Mouse (Mus musculus): Measurements from ENCODE around the gene Polr1c.

Polr1c gene

DNA sequence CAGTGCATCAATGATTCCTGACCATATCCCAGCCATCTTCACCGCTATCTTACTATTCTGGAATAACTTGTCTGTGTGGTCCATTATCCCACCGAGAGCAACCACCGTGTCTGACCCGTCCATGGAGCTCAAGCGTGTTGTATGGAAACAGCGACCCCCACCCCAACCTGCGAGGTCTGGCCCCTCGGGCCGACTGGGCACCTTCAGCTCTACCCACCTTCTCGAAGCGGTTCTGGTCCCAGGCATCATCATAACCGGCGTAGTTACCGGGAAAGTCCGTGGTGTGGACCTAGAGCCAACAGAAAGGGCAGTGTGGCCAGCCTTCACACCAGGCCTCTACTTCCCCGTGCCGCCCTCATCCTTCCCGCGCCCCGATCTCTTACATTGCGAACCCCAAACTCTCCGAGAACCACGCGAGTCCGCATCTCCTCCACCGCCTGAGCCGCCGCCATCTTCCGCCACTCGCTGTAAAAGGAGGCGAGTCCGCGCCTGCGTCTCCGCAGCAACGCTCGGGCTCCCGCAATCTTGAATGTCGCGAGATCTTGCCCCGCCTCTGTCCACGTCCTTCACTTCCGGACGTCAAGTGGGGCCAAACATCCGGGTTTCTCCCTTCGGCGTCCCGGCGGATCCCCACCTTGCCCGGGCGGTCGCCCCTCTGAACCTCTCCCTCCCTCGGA is at the start of gene Polr1c, which contains the start of gene Yipf3:
TSS of gene Polr1c (minus strand) at position 543 of the 677 bp plus-strand sequence.
TSS of gene Yipf3 (plus strand) at position 569 of the 677 bp plus-strand sequence.
- peak; percentile 97 for DNase-seq (ENCODE audit: low spot score in 2 of 2)

DNA sequence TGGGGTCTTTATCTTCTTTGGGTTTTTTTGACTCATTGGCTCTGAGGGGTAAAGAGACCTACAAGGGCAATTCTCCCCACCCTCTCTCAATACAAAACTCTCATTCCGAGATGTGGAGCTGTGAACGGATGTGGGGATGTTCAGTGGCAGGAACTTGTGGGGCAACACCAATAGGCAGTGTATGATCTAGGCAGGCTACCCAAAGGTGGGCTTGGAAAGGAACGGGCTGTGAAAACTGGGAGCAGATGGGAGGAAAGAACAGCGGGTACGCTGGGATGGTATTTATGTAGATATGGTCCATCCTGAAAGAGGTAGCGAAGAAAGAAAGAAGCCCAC is 49.1 kb upstream of the Polr1c start:
- no peak for DNase-seq (ENCODE audit: low spot score in 2 of 2)

DNA sequence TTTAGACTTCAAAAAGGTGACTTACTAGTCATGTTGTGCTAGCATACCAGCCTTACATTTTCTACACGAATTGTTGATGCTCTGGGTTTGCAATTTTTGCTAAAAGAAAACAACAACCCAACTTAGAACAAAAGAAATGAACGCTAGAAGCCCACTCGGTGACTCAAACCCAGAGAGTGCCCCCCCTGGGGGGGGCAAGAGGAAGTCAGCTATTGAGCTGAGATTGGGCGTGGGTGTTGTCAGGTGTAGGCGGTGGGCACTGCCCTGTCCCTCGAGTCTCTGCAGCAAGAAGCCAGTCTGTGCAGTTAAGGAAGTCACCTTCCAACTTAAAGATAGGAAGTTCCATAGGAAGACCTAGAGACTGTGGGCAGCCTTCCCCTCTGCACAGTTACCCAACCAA is 48.7 kb upstream of the Polr1c start:
- DNase-seq (ENCODE audit: low spot score in 2 of 2) = no peak

DNA sequence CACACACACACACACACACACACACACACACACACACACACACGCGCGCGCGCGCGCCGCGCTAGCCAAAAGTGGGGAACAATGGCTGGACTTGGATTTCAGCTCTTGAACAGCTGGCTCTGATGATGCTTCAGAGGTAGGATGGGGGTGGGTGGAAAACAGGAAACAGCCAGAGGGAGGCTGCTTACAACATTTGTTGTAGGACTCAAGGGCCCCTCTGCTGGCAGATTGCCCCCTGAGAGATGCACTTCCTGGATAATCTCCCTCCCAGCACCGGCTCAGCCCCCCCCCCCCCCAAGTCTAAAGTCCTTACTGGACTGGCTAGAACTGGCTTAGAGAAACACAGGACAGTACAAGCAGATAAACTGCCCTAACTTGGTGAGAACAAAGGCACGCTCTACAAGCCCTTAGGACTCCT is 39.8 kb upstream of the Polr1c start:
- DNase-seq (ENCODE audit: low spot score in 2 of 2) = no peak

DNA sequence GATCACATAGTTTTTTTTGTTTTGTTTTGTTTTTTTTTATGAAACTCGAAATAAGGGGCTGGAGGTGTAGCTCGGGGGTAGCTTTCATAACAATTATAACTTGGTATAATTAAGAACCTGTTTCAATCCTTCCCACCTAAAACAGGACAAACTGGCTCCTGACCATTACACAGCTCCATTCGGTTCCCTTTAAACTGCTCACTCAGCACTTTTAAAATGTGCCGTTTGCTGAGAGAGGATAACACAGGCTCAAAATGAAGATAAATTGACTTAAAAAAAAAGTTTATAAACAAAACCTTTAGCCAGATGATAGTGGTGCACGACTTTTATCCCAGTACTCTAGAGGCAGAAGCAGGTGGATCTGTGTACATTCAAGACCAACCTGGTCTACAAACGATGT is 37.6 kb upstream of the Polr1c start:
- no peak for DNase-seq (ENCODE audit: low spot score in 2 of 2)

DNA sequence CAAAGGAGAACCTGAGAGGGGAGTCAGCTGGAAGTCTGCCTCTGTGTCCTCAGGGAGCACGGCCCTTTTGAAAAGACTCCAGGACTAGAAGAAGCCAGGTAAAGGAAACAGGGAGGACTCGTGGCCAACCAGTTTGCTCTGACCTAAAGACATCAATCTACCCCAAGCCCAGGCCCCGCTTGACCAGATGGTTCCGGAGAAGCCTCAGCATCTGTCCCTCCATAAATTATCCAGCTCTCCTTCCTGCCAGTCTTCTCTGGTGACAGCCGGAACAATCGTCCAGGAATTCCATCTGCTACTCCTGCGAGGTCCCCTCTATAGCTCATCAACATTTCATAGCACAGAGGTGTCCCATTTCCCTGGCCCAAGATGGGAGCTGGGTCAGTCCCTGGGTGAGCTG is 36.8 kb upstream of the Polr1c start:
- no peak for DNase-seq (ENCODE audit: low spot score in 2 of 2)

DNA sequence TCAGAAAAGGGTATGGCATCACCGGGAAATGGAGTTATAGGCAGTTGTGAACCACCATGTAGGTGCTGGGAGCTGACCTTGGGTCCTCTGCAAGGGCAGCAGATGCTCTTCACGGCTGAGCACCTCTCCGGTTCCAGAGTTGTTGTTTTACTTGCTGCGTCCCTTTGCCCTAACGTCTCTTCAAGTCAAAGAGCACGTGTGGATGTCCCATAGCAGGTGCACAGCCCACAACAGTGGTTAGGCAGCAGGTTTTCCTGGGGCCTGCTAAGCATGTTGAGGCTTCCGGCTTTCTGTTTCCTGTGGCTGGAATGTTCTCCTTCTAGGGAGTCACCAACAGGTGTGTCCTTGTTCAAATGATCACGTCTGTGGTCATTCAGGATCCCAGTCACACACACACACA is 36.1 kb upstream of the Polr1c start:
- no peak for DNase-seq (ENCODE audit: low spot score in 2 of 2)

DNA sequence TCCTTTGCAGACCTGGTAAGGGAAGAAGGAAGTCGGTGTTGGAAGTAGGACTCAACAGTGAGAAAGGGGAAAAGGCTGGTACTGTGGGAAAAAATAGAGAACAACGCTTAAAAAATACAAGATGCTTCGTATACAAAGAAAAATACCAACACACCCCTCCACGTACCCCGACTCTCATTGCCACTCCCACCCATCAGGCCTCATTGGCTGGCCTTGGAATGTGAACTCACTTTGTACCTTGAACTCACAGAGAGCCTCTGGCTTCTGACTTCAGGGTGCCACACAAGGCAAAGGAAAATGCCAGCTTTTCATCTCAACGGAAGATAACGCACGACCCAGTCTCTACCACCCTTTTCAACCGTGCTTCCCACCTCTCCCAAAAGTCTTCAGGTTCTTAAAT is 35.3 kb upstream of the Polr1c start:
- no peak for DNase-seq (ENCODE audit: low spot score in 2 of 2)

DNA sequence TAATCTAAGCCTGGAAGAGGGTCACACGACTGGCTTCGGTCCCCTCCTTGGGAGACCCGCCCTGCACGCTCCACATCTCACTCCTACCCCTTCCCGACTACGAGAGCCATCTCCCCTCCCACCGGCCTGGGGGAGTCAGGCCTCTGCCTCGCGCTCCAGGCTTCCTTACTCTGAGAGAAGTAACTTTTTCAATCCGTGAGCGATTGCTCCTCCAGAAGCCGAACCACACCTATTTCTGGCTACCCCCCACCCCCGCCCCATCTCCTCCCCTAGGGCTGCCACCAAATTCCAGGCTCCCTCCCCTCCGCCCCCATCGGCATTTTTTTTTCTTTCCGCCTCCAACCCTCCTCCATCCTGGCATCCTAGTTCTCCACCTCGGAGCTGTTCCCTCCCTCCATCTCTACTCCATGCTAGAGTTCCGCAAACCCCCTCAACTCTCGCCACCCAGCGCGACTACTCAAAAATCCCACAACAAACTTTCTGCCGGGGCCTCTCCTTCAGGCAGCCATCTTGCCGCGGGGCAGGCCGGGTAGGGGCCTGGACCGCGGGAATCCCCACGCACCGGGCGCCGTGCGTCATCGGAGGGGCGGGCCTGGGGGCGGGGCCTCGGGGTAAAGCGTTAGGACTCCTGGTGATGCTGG is 34.7 kb upstream of the Polr1c start, which contains the start of gene Tjap1:
TSS of gene Tjap1 (minus strand) at position 544 of the 641 bp plus-strand sequence.
- peak; percentile 91 for DNase-seq (ENCODE audit: low spot score in 2 of 2)

DNA sequence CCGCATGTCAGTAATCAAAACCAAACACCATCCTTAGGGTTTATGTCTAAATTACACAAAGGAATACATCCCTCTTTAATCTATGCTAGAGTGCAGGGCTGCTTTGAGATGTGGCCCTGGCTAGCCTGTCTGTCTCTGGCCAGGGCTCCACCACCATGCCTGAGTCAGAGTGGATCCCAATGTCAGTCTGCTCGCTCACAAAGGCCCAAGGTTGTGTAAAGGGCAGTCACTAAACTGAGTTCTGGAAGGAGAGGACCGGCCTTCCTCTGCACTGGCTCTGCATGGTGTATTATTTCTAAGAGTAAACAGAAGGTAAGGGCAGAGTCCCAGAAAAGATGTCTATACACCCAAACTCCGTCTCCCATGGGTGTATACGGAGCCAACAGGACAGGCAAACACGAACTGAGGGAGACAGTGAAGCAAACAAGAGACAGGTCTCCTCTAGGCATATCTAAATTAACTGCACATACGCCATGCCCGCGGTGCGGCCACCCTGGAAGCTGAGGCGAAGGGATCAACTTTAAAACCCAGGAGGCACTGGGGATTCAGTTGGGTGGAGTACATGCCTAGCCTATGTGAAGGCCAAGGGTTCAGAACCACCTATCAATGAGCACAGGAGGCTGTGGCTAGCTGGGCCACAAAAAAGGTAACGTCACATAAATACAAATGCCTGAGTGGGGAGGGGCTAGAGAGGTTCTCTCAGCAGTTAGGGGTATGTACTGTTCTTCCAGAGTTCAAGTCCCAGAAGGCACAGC is 30.3 kb upstream of the Polr1c start:
- no peak for DNase-seq (ENCODE audit: low spot score in 2 of 2)

DNA sequence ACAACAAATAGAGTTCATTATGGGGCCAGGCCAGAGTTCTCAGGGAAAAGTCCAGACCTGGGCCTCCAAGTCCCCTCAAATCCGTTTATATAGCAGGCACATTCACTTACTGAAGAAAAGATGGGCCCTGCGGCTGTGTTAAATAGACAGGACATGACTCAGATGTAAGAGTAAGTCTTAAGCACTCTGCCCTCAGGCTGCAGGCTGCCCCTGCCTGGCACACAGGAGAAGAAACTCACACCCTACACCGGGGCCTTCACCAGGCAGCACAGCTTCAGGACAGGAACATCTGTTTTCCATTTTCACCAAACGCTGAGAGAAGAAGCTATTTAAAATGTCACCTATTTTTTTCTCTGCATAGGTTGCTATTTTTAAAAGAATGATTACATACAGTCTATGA is 29.7 kb upstream of the Polr1c start:
- DNase-seq (ENCODE audit: low spot score in 2 of 2) = no peak

DNA sequence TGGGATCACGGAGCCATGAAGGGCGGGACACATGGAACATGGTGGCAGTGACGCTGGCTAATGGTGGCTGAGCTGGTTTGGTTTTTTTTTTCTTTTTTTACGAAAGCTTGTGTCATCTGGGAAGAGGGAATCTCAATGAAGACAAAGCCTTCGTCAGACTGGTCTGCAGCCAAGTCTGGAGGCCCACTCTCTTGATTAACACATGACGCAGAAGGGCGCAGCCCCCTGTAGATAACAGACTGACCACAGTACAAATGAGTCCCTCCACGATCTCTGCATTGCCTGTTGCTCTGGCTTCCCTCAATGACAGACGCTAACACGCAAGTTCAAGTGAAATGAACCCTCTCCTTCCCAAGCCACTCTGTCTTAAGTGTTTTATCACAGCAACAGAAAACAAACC is 27.7 kb upstream of the Polr1c start:
- peak in 1 of 2 experiments; percentile 14 for DNase-seq (ENCODE audit: low spot score in 2 of 2)

DNA sequence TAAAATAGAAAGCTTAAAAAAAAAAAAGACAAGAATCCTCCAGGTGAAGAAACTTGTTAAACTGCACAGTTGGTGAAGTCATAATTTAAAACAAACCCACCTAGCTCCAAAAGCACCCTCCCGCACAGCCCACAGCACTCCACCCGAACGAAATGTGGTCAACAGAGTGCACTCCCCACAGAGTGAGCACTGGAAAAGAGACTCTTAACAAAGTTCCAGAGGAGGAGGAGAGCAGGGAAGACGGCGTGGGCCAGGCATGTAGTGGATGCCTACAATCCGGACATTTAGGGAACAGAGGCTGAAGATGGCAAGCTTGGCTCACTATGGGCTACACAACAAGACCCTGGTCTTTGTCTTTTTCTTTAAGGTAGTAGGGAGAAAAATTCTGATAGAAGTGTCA is 27.2 kb upstream of the Polr1c start:
- peak in 1 of 2 experiments; percentile 16 for DNase-seq (ENCODE audit: low spot score in 2 of 2)

DNA sequence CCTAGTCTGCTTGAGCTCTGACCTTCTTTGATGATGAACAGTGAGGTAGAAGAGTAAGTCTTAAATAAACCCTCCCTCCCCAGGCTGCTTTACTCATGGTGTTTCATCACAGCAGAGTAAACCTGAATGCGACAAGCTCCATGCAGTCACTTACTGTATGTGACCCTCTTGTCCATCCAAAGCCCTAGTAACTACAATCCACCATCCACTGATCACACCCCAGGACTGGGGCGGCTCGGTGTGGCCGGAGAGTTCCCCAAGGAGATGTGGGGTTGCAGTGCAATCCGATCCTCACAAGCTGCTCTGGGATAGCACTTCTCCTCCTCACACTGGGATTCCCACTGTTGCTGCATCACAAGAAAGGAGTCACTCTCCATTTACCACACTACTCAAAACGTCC is 26.6 kb upstream of the Polr1c start:
- peak in 1 of 2 experiments; percentile 15 for DNase-seq (ENCODE audit: low spot score in 2 of 2)

DNA sequence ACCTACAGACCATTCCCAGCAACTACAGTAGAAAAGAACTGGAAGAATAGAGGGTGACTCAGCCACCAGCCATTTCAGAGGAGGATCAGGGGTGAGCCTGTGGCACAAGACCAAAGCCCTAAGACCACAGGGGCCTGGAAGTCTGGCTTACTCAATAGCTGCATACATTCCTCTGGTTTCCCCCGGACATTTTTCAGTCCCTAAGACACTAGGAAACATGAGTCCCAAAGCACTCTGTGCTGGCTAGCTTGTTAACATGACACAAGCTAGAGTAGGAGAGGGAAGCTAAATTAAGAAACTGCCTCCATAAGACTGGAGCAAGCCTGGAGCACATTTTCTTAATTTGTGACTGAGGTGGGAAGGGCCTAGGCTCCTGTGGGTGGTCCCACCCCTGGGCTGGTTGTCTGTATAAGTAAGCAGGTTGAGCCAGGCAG is 26.0 kb upstream of the Polr1c start:
- peak in 1 of 2 experiments; percentile 17 for DNase-seq (ENCODE audit: low spot score in 2 of 2)

DNA sequence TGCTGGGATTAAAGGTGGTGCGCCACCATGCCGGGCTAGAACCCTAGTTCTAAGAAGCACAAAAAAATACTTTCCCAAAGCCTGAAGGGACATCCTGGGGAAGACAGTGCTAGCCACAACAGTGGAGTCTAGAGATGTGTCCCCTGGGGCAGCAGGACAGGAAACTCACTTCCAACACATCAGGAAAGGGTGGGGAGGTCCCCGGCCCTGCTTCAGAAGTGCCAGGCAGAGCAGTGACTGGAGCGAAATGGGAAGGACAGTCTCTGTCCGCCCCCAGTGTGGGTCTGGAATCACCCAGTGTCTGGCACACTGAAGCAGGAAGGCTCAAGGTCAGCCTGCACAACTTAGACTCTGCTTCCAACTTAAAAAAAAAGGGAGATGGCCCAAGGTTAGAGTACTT is 24.8 kb upstream of the Polr1c start:
- DNase-seq (ENCODE audit: low spot score in 2 of 2) = peak in 1 of 2 experiments; percentile 16

DNA sequence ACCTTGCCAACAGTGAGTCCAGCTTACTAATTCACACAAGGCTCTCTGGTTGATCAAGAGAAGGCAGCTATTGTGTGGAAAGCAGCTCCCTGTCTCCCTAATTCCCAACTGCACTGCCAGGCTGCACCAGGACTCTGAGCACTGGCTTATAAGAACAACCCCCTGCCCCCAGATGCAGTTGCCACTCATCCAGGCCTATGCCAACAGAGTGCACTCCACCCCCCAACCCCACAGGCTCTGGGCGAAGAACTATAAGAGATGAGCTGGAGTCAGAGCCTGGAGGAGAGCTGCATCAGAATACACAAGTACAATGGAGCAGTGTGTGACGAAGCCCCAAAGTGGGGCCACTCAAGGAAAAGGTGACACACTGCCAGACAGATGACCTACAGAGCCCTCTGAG is 24.2 kb upstream of the Polr1c start:
- DNase-seq (ENCODE audit: low spot score in 2 of 2) = peak in 1 of 2 experiments; percentile 17

DNA sequence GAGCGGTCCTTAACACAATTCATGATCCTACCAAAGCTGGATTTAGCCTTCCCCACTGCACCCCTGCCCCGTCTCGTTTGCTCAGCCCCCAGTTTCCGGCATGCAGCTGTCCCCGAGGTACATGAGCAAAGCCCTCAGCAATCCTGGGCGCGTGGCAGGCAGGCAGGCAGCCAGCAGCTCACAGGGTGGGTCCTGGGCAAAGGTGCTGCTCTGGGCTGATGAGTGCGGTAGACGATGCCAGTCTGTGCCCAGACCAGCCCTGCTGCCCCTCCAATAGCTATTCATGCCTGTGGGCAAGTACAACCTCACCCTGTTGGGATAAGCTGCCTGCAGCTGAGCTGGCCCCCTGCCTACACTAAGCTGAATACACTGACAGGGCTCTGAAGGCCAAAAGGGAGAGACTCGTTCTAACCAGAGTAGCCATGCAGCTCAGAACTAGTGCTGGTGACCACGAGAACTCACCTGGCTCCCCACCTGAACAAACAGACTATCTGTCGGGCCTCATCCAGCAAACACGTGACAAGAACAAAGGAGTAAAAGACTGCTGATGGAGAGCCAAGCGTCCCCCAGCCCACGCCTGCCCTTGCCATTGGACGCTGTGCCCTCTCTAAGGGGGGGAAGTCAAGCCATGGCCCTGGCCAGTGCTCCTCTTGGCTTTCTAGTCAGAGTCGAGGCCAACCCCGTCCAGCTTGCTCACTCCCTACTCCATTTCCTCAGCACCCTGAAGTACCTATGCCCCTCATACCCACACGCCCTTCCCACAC is 22.1 kb upstream of the Polr1c start:
- peak; percentile 59 to 60 for DNase-seq (ENCODE audit: low spot score in 2 of 2)

DNA sequence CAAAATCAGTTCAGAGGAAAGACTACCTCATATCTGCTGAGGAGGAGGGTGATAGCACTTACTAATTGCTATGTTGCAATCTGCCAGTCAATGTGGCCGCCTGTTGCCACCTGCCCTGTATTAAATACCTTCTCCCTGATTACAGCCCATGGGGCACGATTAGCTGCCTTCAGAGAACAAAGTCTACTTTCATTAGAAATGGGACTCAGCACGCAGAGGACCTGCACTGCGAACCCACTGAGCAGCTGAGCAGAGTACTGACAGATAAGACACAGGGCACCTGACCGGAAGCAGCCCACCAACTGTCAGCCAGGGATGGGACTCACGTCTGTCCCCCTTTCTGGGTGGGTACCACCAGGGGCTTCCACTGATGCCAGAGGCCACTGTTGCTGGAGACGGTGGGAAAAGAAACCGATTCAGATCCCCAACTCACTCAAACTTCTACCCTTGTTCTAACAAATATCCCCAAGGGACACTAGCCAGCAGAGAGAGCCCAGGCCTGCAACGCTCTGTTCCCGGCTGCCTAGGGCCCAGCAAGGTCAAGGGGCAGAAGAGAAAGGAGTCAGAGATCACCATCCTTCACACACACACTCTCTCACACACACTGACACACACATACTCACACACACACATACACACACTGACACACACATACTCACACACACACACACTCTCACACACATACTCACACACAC is 20.3 kb upstream of the Polr1c start:
- peak in 1 of 2 experiments; percentile 21 for DNase-seq (ENCODE audit: low spot score in 2 of 2)

DNA sequence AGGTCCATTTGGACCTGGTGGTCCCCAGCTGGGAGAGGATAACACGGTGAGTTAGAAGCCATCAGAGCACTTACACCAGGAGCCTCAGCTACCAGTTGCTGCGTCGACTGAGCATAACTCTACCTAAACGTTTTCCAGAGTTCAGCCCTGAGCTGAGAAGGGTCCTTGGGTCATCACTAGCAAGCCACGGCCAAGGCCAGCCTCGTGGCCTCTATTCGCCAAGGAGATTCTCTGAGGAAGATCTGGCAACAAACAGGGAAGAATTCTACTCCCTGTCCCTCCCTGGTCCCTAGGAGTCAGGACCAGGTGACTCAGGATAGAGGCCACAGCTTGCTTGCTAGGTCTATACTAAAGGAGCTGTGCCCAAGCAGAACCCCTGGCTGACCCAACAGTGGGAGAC is 19.7 kb upstream of the Polr1c start:
- peak in 1 of 2 experiments; percentile 20 for DNase-seq (ENCODE audit: low spot score in 2 of 2)

DNA sequence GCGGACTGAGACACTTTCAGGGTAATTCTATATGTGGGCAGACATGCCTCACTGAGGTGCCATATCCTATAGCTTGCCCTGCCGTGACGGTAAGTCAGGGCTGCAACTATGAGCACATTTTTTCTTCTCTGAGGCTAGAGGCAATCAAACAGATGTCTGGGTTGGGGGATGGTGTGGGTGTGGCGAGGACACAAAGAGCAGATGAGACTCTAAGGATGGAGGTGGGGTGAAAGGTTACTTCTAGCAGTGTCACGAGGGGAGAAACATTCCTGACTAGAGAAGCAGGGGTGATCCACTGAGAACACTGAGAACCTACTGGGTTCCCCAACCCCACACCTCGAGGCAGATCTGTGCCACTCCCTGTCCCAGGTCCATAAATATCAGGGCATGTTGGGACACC is 19.1 kb upstream of the Polr1c start:
- DNase-seq (ENCODE audit: low spot score in 2 of 2) = peak in 1 of 2 experiments; percentile 18
